Mouse (Mus musculus): ENCODE measurements around the gene Azi2. TPM values are rescaled to one million over a fixed set of nuclear protein-coding genes. Genes with fewer than 3 reads are reported as not detected.
A peak's percentile ranks its signal among the peaks of the same experiment; 100 is the strongest.

Gene Azi2
- 10 to 100 TPM; 68.1 to 74.1 TPM for total RNA-seq (2021)
- long read RNA-seq, transcript Azi2-201 (8 exons, 3,396 nt), result major isoform, 42 of 54 reads
- long read RNA-seq, partial matches to known transcripts, result 8 of 54 reads
- long read RNA-seq, other reads (novel, unspliced or antisense), result 3 of 54 reads

- peak; percentile 98 to 99 for DNase-seq (ENCODE audit: low spot score in 2 of 2)
Measured at GRCm38 (mm10) chr9:118040218-118041021, at the start of gene Azi2. Gene Azi2, plus strand, starts transcription at chr9:118040499.

- no peak for DNase-seq (ENCODE audit: low spot score in 2 of 2)
Measured at GRCm38 (mm10) chr9:117996631-117997030, 43.7 kb upstream of the Azi2 start.

GRCm38 (mm10) chr9:118001488-118001887 lies 38.8 kb upstream of the Azi2 start:
- DNase-seq (ENCODE audit: low spot score in 2 of 2), result no peak

DNA sequence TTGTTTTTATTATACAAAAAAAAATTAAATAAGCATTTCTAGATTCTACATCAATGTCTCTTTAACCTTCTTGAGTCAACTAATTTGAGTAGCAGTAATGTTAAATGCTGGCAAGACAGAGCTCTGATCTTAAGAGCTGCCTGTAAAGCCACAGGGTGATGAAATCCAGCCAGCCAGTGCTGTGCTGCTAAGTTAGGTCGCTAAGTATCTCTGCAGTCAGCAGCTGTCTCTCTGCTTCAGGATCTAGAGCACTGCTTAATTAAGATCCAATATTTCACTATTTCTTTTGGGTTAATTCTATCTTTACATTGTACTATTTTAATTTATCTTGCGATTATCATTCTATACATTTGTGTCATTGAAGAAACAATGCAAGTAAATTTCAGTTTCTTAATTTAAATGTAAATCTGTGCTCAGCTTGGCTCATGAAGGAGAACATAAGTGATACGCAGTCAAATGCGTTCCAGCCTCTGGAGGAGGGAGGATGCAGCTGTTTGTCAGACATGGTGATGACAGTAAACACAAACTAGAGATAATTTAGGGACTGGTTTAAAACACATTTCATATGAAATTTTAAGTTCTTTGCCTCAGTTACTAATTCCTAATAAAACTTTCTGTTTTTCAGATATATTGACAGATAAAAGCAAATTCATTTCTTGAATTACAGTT lies 36.9 kb upstream of the Azi2 start:
- no peak for DNase-seq (ENCODE audit: low spot score in 2 of 2)

DNA sequence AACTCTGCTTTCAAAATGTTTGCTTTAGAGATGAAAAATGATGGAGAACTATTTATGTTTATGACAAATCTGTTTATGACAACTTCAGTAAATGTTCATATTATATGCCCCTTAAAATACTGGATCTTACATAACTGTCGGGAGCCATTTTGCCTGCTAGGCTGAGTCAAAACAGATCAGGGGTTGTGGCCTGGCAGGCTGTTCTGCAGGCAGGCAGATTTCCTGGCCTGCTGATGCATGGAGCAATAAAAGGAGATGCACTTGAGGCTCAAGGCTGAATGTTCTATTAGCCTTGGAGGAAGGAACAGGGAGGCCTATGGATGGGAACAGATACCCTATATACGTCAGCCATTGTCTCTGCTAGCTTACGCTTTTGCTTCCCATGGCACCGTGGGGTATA lies 36.4 kb upstream of the Azi2 start:
- no peak for DNase-seq (ENCODE audit: low spot score in 2 of 2)

- no peak for DNase-seq (ENCODE audit: low spot score in 2 of 2)
Measured at GRCm38 (mm10) chr9:118012928-118013327, 27.4 kb upstream of the Azi2 start.

DNA sequence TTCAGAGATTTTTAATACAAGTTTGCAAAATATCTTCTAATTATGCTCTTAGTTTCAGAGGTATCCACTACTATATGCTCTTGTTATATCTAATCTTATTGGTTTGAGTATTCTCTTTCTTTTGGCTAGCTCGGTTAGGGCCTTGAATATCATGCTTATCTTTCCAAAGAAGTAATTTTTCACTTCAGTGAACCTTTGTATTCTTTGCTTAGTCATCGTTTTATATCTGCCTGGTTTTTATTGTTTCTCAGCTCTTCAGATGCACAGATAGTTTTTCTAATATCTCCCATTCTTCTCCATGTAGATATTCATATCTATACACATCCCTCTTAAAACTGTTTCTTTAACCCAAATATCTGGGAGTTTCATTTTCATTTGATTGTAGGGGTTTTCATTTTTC lies 15.3 kb upstream of the Azi2 start:
- DNase-seq (ENCODE audit: low spot score in 2 of 2), result no peak

DNA sequence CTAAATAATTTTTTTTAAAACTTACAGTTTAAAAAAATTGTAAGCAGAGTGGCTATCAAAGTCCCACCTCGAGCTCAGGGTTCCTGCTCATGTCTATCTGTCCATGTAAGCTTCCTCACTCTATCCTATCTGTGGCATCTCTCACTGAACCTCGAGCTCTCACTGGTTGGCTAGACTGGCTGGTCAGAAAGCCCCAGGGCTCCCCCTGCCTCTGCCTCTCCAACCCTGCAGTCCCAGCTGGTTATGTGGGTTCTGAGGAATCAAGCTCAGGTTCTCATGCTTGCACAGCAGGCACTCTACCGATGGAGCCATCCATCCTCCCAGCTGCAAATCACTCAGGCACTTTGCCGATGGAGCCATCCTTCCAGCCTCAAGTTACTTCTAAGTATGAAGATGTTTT lies 10.8 kb upstream of the Azi2 start:
- no peak for DNase-seq (ENCODE audit: low spot score in 2 of 2)

DNA sequence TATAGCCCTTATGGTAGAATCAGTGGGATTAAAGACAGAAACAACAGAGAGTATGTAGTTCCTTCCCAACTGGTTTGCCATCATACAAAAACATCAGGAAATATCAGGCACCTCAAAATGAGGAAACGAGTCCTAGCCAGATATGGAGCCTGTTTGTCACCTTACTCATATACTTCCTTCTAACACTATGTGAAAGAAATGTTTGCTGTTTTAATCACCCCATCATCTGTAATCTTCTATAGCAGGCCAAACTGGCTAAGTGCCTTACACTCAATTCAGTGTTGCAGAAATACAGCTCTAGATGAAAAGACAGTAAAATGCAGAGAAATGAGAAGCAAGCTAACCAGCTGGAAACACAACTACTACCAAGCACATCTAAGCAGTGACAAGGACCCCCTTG lies 10.0 kb upstream of the Azi2 start:
- no peak for DNase-seq (ENCODE audit: low spot score in 2 of 2)

DNA sequence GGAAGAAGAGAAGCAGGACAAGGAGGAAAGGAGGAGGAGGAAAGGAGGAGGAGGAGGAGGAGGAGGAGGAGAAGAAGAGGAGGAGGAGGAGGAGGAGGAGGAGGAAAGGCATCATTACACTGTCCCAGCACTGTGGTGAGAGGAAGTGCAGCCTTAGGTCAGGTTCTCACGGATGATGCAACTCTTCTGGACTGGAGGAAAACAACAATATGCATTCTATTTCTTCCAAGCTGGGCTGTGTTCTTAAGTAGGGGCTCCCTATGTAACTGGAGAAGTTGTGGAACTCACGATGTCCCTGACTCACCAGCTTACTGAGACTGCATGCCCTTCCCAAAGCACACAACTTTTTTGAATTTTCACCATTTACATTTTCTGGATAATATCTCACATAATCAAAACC lies 8.6 kb upstream of the Azi2 start:
- DNase-seq (ENCODE audit: low spot score in 2 of 2), result no peak

- DNase-seq (ENCODE audit: low spot score in 2 of 2), result no peak
Measured at GRCm38 (mm10) chr9:118034990-118035389, 5.3 kb upstream of the Azi2 start.

- DNase-seq (ENCODE audit: low spot score in 2 of 2), result no peak
Measured at GRCm38 (mm10) chr9:118041022-118041400, 712 bp downstream of the Azi2 start.

DNA sequence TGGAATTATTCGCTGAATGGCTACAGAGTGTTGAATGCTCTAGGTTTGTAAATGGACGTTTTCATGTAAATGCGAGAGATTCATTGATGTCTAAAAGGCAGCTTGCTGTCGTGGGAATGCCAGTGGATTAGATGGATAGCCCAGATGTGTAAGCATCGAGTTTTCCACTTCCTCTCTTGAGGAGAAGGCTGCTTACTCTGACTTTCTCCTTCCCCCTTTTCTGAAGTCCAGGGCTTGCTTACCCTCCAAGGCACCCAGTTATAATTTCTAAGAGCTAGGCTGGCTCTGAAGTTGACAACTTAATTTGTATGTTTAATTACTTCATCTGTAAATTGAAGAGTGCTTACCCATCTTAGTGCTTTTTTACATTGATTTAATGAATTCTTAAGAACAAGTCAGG lies 1.3 kb downstream of the Azi2 start:
- DNase-seq (ENCODE audit: low spot score in 2 of 2), result no peak

GRCm38 (mm10) chr9:118042738-118043137 lies 2.4 kb downstream of the Azi2 start:
- no peak for DNase-seq (ENCODE audit: low spot score in 2 of 2)

DNA sequence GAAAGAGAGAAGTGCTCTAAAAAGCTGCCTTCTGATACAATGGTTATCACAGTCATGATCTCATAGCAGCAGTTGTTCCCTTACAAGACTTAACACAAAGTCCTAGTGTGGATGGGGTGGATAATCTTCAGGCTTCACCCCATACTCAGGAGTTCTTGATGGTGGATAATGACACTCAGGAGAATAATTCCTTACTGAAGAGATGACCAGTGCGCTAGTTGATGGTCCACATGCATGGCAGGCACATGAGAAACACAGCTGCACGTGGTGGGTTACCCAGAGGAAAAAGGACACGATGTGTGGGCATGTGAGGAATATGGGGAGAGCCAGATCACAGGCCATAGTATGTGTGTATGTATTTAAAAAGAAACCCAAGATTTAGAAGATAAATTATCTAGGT lies 3.3 kb downstream of the Azi2 start:
- no peak for DNase-seq (ENCODE audit: low spot score in 2 of 2)

GRCm38 (mm10) chr9:118045011-118045533 lies 4.8 kb downstream of the Azi2 start:
- no peak for DNase-seq (ENCODE audit: low spot score in 2 of 2)

DNA sequence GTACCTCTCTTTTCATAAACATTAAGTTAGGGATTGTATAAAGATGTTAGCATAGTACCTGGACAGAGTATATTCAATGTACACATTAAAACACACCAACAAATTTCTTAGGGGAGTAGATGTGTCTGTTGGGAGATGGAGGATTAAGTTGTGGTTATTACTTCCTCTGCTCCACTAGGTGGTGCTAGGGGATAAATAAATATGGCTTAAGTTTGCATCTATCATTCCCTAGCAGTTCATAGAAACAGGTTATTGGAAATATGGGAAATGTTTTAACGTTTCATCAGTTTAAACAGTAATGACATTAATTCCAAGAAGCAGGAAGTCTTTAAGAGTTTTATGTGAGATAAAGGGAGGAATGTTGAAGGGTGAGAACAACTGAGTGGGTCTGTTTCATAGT lies 13.0 kb downstream of the Azi2 start:
- DNase-seq (ENCODE audit: low spot score in 2 of 2), result no peak

DNA sequence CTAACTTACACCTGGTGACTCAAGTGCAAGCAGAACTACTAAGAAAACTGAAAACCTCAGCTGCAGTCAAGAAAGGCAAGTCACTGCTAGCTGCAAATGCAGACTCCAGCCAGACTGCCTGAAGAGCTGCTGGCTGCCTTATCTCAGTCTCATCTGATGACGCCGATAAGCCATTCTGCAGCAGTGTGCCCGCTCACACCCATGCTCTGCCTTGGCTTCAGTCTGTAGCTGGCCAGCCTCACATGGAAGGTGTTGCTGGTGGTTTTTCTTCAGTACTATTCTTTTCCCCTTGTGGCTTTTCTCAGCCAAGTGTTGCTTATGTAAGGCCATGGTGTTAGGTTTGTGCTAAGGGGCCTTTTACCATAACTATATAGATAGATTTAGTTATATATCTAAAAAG lies 18.8 kb downstream of the Azi2 start:
- no peak for DNase-seq (ENCODE audit: low spot score in 2 of 2)

- peak; percentile 25 to 34 for DNase-seq (ENCODE audit: low spot score in 2 of 2)
Measured at GRCm38 (mm10) chr9:118070442-118070841, 30.1 kb downstream of the Azi2 start.

DNA sequence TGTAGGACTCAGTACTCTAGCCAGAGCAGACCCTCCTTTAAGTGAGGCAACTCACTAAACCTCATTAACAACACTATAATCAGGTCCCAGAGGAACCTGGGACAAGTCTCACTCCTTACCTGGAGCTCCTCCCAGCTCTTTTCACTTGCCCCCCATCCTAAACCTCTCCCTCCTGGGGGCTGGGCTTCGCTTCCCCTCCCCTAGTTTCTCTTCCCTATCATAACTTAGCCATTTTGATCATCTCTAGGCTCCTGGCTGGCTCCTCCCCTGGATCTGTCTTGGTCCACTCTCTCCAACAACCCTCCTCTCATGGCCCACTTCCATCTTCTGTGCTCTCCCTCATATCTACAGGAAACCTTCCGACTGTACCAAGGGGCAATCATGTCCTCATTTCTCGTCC lies 31.0 kb downstream of the Azi2 start:
- no peak for DNase-seq (ENCODE audit: low spot score in 2 of 2)

DNA sequence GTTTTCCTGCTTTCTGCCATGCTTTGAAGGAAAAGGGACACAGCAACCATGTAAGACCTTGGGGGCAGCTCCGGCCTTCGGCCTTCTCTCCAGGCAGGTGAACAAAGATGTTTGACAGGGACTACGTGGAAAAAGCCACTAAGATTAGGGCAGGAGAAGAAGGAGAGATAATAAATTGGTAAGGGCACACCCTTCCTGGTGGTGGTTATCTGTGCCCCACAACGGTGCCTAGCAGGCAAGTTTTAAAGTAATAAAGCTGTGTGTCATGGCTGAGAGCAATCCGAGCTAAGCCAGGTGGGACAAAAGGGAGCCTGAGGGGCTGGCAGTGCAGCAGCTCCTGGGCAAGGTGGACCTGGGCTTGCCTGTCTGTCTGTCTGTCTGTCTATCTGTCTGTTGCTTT lies 31.8 kb downstream of the Azi2 start:
- no peak for DNase-seq (ENCODE audit: low spot score in 2 of 2)

DNA sequence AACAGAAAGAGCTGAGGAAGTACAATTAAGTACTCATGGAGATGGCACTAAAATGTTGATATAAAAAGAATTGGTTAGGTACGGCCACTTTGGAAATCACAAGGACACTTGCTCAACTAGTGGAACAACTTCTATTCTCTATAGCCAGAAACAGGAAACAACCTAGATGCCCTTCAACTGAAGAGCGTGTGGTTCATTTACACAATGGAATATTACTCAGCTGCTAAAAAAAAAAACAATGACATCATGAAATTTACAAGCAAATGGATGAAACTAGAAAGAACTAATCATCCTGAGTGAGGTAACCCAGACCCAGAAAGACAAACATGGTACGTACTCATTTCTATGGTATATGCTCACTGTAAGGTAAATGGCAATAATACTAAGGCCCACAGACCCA lies 33.1 kb downstream of the Azi2 start:
- no peak for DNase-seq (ENCODE audit: low spot score in 2 of 2)
